Mouse (Mus musculus) 3T3-L1 (cell line): ENCODE measurements around the gene Myh6.
"Not testable (repeated sequence)": the region's sequence is repeated elsewhere in the genome, so short reads cannot be mapped to it uniquely, and the experiment has no call there.

Experiments used
- DNase-seq: peaks from one replicate; pipeline ENCODE4 v3.0.0-alpha.2; 2015; ENCODE audit warnings: low read depth, low spot score

Myh6 gene

GRCm38 (mm10) chr14:54994869-54995186, 28.1 kb upstream of the Myh6 start:
- no peak for DNase-seq

GRCm38 (mm10) chr14:54994136-54994868, 27.6 kb upstream of the Myh6 start, which contains the start of gene Myh7:
TSS of gene Myh7 (minus strand) at chr14:54994626.
- no peak for DNase-seq

DNA sequence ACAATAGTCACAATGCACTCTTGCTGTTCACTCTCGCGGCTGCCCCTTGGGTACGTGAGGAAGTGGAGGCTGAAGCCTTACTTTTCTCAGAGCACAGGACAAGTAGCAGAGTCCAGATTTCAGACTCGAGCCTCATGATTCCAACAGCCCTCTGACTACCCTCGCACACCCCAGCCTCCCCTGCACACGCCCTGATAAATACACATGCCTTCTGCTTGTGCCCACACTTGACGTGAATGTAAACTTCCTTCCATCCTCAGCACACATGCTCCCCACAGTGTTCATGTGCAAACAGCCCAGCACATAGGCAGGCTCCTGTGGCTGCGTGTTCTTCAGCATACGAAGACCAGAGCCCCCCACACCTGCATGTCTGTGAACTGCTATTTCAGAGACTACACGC, 26.9 kb upstream of the Myh6 start:
- no peak for DNase-seq

DNA sequence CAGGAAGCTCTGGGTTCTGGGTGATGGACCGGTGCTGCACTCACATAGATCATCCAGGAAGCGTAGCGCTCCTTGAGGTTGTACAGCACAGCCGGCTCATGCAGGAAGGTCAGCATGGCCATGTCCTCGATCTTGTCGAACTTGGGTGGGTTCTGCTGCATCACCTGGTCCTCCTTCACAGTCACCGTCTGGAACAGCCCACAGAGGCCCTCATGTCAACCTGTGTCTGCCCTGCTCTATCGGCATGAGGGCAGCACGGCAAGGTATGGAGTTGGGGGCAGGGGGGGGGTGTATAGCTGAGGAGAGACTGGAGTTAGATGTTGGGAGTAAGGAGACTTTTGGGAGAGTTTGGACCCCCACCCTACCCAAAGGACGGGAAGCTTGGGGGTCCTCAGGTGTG, 25.5 kb upstream of the Myh6 start:
- no peak for DNase-seq

GRCm38 (mm10) chr14:54989886-54990441, 23.2 kb upstream of the Myh6 start:
- DNase-seq, result no peak

DNA sequence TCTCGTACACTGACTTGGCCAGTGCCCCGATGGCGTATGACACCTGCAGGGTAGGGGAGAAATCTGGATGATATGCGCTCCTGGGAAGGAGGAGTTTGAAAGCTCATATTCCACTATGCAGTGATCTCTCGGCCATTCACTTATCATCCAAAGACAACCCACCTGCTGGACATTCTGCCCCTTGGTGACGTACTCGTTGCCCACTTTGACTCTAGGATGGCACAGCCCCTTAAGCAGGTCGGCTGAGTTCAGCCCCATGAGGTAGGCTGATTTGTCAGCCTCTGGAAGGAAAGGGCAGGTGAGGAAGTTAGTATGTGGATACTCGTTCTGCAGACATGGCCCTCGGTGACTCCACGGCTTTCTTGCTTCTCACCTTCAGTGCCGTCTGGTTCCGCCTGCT, 22.2 kb upstream of the Myh6 start:
- DNase-seq, result no peak

DNA sequence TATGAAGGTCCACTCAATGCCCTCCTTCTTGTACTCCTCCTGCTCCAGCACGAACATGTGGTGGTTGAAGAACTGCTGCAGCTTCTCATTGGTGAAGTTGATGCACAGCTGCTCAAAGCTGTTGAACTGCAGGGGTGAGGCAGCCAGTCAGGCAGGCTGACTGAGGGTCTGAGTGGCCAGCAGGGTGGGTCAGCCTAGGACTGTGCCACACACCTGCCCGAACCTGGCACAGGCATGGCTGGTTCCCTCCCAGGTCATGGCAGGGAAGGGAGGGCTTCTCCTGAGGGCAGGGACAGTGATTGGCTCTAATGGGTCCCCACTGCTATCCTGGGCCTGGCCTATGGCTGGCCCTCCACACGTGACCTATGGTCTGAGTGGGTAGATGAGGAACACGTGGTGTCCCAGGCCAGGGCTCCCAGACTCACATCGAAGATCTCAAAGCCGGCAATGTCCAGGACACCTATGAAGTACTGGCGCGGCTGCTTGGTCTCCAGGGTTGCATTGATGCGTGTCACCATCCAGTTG, 21.7 kb upstream of the Myh6 start:
- not testable (repeated sequence) for DNase-seq

DNA sequence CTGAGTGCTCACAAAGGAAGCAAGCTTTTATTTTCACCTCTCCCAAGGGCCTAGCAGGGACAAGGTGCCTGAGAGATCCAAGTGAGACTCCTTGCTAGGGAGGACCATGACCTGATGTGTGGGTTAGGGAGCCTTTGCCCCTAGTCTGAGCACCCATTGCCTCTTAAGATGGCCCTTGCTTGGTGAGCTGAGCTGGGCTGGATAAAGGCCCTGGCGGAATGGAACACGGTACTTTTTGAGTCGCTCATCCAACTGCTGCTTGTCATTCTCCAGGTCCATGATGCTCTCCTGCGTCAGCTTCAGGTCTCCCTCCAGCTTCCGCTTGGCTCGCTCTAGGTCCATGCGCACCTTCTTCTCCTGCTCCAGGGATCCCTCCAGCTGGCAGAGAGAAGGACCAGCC, 15.2 kb upstream of the Myh6 start:
- DNase-seq, result no peak

DNA sequence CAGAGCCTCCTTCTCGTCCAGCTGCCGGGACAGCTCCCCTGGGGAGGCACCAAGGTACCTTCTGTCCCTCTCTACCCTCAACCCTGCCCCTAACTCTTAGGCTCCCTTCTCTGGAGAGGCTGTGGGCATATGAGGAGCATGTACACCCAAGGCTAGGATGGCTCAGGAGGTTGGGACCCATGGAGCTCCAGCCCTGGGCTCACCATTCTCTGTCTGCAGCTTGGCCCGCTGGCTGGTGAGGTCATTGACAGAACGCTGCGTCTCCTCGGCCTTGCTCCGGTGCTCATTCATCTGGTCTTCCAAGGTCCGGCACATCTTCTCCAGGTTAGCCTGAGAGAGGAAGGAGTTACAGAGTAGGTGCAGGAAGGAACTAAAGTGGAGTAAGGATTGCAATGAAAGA, 11.9 kb upstream of the Myh6 start:
- no peak for DNase-seq

- no peak for DNase-seq
Observed at GRCm38 (mm10) chr14:54976633-54977032, 9.9 kb upstream of the Myh6 start, which contains the start of gene Gm17428. TSS of gene Gm17428 (plus strand) at chr14:54976933.

DNA sequence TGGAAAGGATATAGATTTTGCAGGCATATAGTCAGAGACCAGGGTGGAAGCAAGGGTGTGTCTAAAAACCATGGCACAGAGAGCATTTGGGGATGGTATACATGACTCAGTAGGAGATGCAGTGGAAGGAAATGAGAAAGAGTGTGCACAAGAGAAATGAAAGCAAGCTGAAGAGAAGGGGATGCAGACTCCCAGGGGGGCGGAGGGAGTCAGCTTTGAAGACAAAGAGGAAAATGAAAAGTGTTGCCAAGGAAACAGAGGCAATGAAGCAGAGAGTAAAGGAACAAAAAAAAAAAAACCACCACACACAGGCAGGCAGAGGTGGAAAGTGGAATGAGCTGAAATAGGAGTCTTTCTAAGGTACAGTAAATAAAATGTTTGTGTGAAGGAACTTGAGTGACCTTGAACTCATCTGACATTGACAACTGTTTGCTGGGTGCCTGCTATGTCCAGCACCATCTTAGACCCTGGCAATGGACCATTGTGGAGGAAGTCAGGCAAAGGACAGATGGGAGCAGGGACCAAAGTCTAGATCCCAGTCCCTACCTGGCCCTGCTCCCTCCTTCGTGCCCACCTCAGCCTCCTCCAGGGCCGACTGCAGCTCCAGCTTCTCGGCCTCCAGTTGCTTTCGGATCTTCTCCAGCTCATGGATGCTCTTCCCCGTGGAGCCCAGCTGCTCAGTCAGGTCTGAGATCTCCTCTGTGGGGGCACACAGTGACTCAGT, 7.5 kb upstream of the Myh6 start:
- DNase-seq, result no peak

DNA sequence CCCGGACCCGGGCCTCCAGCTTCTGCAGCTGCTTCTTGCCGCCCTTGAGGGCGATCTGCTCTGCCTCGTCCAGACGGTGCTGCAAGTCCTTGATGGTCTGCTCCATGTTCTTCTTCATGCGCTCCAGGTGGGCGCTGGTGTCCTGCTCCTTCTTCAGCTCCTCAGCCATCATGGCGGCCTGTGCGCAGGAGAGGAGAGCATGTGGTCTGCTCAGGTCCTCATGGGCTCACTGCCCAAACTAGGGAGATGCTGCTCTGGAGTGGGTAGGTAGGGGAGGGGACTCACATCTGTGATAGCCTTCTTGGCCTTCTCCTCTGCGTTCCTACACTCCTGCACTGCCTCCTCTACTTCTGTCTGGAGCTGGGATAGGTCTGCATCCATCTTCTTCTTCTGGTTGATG, 6.1 kb upstream of the Myh6 start:
- not testable (repeated sequence) for DNase-seq

DNA sequence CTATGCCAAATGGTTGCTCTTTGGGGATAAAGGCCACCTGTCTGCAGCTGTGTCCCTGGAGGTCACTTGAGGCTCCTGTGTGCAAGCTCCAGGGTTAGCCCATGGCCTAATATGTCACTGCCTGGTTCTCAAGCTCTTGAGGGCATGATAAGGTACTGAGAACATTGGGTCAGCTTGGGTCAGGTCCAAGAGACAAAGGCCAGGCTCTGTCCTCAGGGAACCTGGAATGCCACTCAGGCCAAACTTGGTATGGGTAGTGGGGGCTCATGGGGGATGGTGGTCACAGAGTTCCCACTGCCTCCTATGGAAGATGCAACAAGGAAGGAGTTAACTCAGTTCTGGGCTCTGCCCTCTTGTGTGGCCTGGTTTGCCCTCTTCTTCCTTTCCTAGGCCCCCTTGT, 1.6 kb upstream of the Myh6 start:
- no peak for DNase-seq

DNA sequence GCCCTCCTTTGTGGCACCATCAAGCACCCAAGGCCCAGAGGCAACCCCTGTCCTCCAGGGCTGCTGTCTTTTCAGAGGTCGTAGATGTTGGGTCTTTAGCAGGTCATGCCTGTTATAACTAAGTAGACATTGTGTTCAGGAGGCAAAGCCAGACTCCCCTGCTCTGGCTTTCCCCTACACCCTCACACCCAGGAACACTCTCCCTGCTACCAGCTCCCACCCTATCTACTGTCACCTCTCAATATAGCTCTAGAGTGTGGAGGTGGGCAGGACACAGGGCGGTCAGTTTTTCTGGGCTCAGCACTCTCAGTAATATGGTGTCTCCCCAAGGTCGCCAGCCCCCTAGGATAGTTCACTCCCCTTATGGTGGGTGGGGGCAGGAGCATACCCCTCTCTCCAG, 1.1 kb upstream of the Myh6 start:
- DNase-seq, result no peak

DNA sequence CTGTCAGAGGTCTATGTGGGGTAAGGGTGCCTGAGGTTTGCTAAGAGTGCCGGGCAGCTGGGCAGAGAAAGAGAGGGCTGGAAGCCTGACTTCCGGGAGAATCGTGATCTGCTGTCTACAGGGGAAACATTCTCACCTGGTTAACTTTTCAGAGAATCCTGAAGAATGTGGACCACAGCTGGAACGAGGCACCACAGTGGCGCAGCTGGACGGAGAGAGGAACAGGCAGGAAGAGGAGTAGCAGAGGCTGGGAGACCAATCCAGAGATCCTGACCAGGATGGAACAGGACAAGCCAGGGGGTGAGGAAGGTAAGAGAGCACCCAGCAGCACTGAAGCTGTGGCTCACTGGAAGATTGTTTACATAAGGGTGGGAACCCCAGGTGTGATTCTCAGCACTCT, 1.1 kb downstream of the Myh6 start:
- no peak for DNase-seq

GRCm38 (mm10) chr14:54965044-54965443, 1.7 kb downstream of the Myh6 start:
- no peak for DNase-seq

GRCm38 (mm10) chr14:54963727-54964126, 3.0 kb downstream of the Myh6 start:
- no peak for DNase-seq

GRCm38 (mm10) chr14:54962714-54963113, 4.0 kb downstream of the Myh6 start:
- DNase-seq, result no peak

- no peak for DNase-seq
Observed at GRCm38 (mm10) chr14:54961487-54961886, 5.2 kb downstream of the Myh6 start.

GRCm38 (mm10) chr14:54960769-54961168, 6.0 kb downstream of the Myh6 start:
- no peak for DNase-seq

DNA sequence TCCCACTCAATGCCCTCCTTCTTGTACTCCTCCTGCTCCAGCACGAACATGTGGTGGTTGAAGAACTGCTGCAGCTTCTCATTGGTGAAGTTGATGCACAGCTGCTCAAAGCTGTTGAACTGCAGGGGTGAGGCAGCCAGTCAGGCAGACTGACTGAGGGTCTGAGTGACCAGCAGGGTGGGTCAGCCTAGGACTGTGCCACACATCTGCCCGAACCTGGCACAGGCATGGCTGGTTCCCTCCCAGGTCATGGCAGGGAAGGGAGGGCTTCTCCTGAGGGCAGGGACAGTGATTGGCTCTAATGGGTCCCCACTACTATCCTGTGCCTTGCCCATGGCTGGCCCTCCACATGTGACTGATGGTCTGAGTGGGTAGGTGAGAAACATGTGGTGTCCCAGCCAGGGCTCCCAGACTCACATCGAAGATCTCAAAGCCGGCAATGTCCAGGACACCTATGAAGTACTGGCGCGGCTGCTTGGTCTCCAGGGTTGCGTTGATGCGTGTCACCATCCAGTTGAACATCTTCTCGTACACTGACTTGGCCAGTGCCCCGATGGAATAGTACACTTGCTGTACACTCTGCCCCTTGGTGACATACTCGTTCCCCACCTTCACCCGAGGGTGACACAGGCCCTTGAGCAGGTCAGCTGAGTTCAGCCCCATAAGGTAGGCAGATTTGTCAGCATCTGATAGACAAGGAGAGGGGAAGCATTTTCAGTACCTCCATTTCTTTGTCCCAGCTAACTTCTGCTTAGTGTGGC, 6.7 kb downstream of the Myh6 start:
- not testable (repeated sequence) for DNase-seq

DNA sequence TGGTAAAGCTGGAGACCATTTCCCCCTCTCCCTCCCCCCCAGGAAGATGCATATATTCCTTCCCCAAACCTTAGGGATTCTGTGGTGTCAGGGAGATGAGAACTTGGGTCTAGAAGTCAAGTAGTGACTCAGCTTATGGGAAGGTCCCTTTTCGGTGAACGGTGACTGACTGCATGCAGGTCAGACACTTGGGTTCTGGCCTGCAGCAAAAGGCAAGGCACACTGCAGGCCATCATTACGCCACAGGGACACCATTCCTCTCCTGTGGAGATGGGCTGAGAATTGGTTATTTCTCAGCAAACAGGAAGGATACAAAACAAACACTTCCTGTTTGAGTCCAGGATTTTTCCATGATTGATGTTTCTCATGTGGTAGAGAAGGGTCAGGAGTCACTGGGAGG, 7.5 kb downstream of the Myh6 start:
- no peak for DNase-seq
